Comparison of ENCODE assay signal across 42 mouse cellular contexts in the genomic region with DNA sequence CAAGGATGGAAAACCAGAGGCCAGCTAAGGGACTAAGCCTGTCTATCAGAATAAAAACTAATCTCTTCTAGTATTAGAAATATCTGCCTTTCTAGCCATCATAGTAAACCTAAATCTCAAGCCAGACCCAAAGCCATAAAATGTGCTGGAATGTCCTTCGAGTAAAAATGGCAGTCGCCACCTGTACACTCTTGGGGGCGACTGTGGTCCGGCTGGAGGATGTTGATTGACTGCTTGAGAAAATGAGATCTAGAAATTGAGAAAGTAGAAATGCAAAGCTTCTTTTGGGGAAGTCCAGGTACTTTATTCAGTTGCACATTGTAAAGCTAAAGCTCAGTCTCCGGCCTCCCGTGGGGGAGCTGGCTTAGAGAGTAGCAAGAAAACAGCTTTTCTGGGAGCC. TPM values are rescaled to one million over a fixed set of nuclear protein-coding genes. Genes with fewer than 3 reads are reported as not detected.
"Had no signal": no experiment of that assay in that cellular context is flagged by ENCODE, and none has a peak within 500 bp of the region (broad histone marks: within the 10 kb centered on the region; RNA-seq: fewer than 3 reads in every experiment).

No protein-coding gene starts in this region.

- DNase-seq: left cerebral cortex, postnatal 4 days; liver; liver, embryonic 13.5 days; liver, postnatal 0 days; lung, adult 18-20 months; lung, adult 2 months; lung, embryonic 14.5 days; lung, postnatal 10 days; lung, postnatal 14 days; lung, postnatal 36 days; lung, postnatal 4 days; midbrain, embryonic 14.5 days had no signal

- H3K9ac ChIP-seq: limb, embryonic 12.5 days; limb, embryonic 13.5 days; limb, embryonic 15.5 days; liver, embryonic 12.5 days; liver, embryonic 13.5 days; liver, embryonic 14.5 days; liver, embryonic 15.5 days; liver, postnatal 0 days; lung, embryonic 14.5 days; lung, embryonic 15.5 days; midbrain, embryonic 12.5 days; midbrain, embryonic 13.5 days; midbrain, embryonic 15.5 days; neural tube, embryonic 12.5 days had no signal

- H3K27me3 ChIP-seq: limb, embryonic 12.5 days; limb, embryonic 13.5 days; limb, embryonic 15.5 days; liver, embryonic 13.5 days; liver, embryonic 15.5 days; lung, embryonic 15.5 days; midbrain, embryonic 12.5 days; midbrain, embryonic 13.5 days; midbrain, embryonic 15.5 days; neural tube, embryonic 12.5 days had no signal

- H3K4me2 ChIP-seq: limb, embryonic 12.5 days; limb, embryonic 13.5 days; limb, embryonic 15.5 days; liver, embryonic 11.5 days; liver, embryonic 12.5 days; liver, embryonic 13.5 days; liver, embryonic 15.5 days; lung, embryonic 14.5 days; lung, embryonic 15.5 days; midbrain, embryonic 11.5 days; midbrain, embryonic 12.5 days; midbrain, embryonic 13.5 days; midbrain, embryonic 15.5 days; neural tube, embryonic 12.5 days had no signal

- H3K9me3 ChIP-seq: limb, embryonic 10.5 days; limb, embryonic 12.5 days; limb, embryonic 13.5 days; limb, embryonic 15.5 days; liver, embryonic 12.5 days; liver, embryonic 13.5 days; liver, embryonic 15.5 days; lung, embryonic 15.5 days; midbrain, embryonic 13.5 days; midbrain, embryonic 15.5 days; neural tube, embryonic 12.5 days had no signal

- ATAC-seq: liver, embryonic 12.5 days; liver, postnatal 0 days; lung, postnatal 0 days; midbrain, embryonic 13.5 days; midbrain, embryonic 15.5 days; midbrain, embryonic 16.5 days had no signal

- H3K4me1 ChIP-seq: limb, embryonic 10.5 days; limb, embryonic 12.5 days; limb, embryonic 13.5 days; limb, embryonic 15.5 days; liver, embryonic 12.5 days; liver, embryonic 13.5 days; liver, embryonic 15.5 days; lung, embryonic 15.5 days; megakaryocyte, embryonic 14.5 days; midbrain, embryonic 10.5 days; midbrain, embryonic 12.5 days; midbrain, embryonic 13.5 days; midbrain, embryonic 15.5 days; neural tube, embryonic 12.5 days had no signal

- H3K36me3 ChIP-seq: limb, embryonic 10.5 days; limb, embryonic 12.5 days; limb, embryonic 13.5 days; limb, embryonic 15.5 days; liver, embryonic 12.5 days; liver, embryonic 13.5 days; liver, embryonic 15.5 days; lung, embryonic 15.5 days; midbrain, embryonic 10.5 days; midbrain, embryonic 12.5 days; midbrain, embryonic 13.5 days; midbrain, embryonic 15.5 days; neural tube, embryonic 12.5 days had no signal

- H3K4me3 ChIP-seq: limb, embryonic 10.5 days; limb, embryonic 12.5 days; limb, embryonic 13.5 days; limb, embryonic 15.5 days; liver, embryonic 12.5 days; liver, embryonic 13.5 days; liver, embryonic 15.5 days; lung, embryonic 15.5 days; megakaryocyte, embryonic 14.5 days; midbrain, embryonic 10.5 days; midbrain, embryonic 12.5 days; midbrain, embryonic 13.5 days; midbrain, embryonic 15.5 days; myocyte; neural tube, embryonic 12.5 days had no signal

- H3K27ac ChIP-seq: limb, embryonic 10.5 days; limb, embryonic 12.5 days; limb, embryonic 13.5 days; limb, embryonic 15.5 days; liver, embryonic 12.5 days; liver, embryonic 13.5 days; liver, embryonic 14.5 days; liver, embryonic 15.5 days; lung, embryonic 15.5 days; macrophage; midbrain, embryonic 10.5 days; midbrain, embryonic 12.5 days; midbrain, embryonic 13.5 days; midbrain, embryonic 15.5 days; neural tube, embryonic 12.5 days had no signal

RNA-seq across cellular contexts. Expression of a gene that starts 18.5 kb away (rescaled TPM):
- total RNA-seq: liver, adult 2 months; megakaryocyte progenitor cell, adult 5-6 weeks; megakaryocyte, adult 5-6 weeks; megakaryocyte-erythroid progenitor cell, adult 5-6 weeks; monocyte, adult 5-6 weeks had no signal
- polyA plus RNA-seq: limb, embryonic 10.5 days; limb, embryonic 11.5 days; limb, embryonic 12.5 days; limb, embryonic 13.5 days; limb, embryonic 14.5 days; limb, embryonic 15.5 days; liver, adult 2 months; liver, embryonic 11.5 days; liver, embryonic 12.5 days; liver, embryonic 13.5 days; liver, embryonic 15.5 days; liver, embryonic 16.5 days; lung, embryonic 14.5 days; lung, embryonic 16.5 days; macrophage; midbrain, embryonic 10.5 days; midbrain, embryonic 11.5 days; myocyte; neural tube, embryonic 11.5 days had no signal

RNA-seq across cellular contexts. Expression of a gene that starts 57.9 kb away (rescaled TPM):
- total RNA-seq: monocyte, adult 5-6 weeks had no signal
- polyA plus RNA-seq: limb, embryonic 10.5 days; macrophage; midbrain, embryonic 10.5 days; myocyte had no signal
